Mouse (Mus musculus): ENCODE results near the gene Vmn2r66. TPM values are rescaled to one million over a fixed set of nuclear protein-coding genes. Genes with fewer than 3 reads are reported as not detected.

The Vmn2r66 gene
- total RNA-seq (2014; rRNA removed), result not detected in 2 replicates
- not detected in 2 replicates for polyA plus RNA-seq (2015; fragmentation: Nextera tagmentation; extraction: Ambion mirVana)

DNA sequence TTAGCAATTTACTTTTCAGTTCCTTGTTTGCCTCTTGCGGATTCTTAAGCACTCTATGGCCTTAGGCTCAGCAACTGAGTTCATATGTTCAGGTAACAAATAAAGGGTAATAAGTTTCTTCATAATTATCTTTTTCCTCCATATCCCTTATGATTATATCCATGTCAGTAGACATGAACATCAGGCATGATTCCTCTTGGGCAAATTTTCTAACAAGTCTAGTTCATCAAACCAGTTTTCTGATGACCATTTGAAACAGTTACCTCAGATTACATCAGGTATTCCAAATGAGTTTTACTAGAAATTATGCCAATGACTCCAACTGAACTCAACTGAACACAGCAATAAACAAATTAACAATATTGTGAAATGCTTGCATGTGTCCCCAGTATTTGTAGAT lies at the start of gene Vmn2r66:
TSS of gene Vmn2r66 (minus strand) at position 101 of the 400 bp plus-strand sequence.
- WGBS, result 85% methylated on average over 1 of the region's 1 CpGs
- no peak for TF ChIP-seq CTCF (IDR thresholded peaks at IDR 0.05; ENCODE audit: low read depth)
- no peak within 1 kb of the TSS for H3K27ac ChIP-seq

DNA sequence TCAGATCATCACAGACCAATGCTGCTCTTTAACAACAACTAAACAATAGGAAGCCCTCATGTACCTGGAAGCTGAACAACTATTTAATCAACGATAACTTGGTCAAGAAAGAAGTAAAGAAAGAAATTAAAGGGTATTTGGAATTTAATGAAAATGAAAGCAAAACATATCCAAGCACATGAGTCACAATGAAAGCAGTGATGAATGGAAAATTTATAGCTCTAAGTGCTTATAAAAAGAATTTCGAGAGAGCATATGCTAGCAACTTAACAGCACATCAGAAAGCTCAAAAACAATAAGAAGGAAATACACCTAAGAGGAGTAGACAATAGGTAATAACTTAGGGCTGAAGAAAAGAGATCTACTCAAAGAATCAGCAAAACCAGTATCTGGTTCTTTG lies 15.4 kb downstream of the Vmn2r66 start:
- Histone ChIP-seq H3K27ac (no peak overlapping the region), H3K27me3 (ENCODE audit: insufficient read depth, low read length) (no peaks in the 10 kb centered on the region), H3K4me1 (ENCODE audit: insufficient read depth, low read length) (no peaks in the 10 kb centered on the region), H3K9ac (replicated peaks; ENCODE audit: low read length) (no peak overlapping the region), H3K9me3 (ENCODE audit: low read length) (no peaks in the 10 kb centered on the region), H3K4me3 (ENCODE audit: low read length) (no peak overlapping the region), H3K36me3 (ENCODE audit: insufficient read depth, low read length) (no peaks in the 10 kb centered on the region), H3K4me2 (ENCODE audit: low read depth, low read length) (no peak overlapping the region)
- WGBS, result 66% methylated on average over 2 of the region's 2 CpGs
- DNase-seq (ENCODE audit: low spot score) (no peak), ATAC-seq (no peak)
- no peak for TF ChIP-seq CTCF (IDR thresholded peaks at IDR 0.05; ENCODE audit: low read depth)

More for the DNA sequence above, at the start of gene Vmn2r66:
- ATAC-seq (no peak), DNase-seq (ENCODE audit: low spot score) (no peak)
- Histone ChIP-seq H3K9ac (replicated peaks; ENCODE audit: low read length) (no peak within 1 kb of the TSS), H3K27me3 (ENCODE audit: insufficient read depth, low read length) (no peaks in the 10 kb centered on the region), H3K4me3 (ENCODE audit: low read length) (no peak within 1 kb of the TSS), H3K4me2 (ENCODE audit: low read depth, low read length) (no peak within 1 kb of the TSS), H3K9me3 (ENCODE audit: low read length) (no peaks in the 10 kb centered on the region), H3K36me3 (ENCODE audit: insufficient read depth, low read length) (no peaks in the 10 kb centered on the region), H3K4me1 (ENCODE audit: insufficient read depth, low read length) (no peaks in the 10 kb centered on the region)

DNA sequence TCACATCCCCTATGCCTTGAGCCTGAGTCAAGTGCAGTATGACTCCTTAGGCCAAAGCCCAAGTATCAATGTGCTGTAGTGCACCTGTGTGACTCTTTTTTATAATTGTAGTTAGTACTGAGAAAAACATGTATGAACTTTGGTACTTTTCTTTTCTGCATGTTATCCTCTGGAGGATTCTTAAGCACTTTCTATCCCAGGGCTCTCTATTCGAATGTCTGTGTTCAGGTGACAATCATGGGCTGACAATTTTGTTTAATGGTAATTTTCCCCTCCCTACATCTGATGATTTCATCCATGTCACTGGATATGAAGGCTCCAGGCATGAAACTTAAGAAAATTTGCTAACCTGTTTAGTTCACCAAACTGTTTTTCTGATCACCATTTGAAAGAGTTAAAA lies 48.1 kb downstream of the Vmn2r66 start, which contains the start of gene Vmn2r65:
TSS of gene Vmn2r65 (minus strand) at position 101 of the 400 bp plus-strand sequence.
- TF ChIP-seq CTCF (IDR thresholded peaks at IDR 0.05; ENCODE audit: low read depth), result no peak
- no peak within 1 kb of the TSS for H3K4me3 ChIP-seq (ENCODE audit: low read length)
- no peak within 1 kb of the TSS for H3K9ac ChIP-seq (replicated peaks; ENCODE audit: low read length)
- no peak for DNase-seq (ENCODE audit: low spot score)
- no peak within 1 kb of the TSS for H3K27ac ChIP-seq
- no peaks in the 10 kb centered on the region for H3K9me3 ChIP-seq (ENCODE audit: low read length)
- no peak within 1 kb of the TSS for H3K4me2 ChIP-seq (ENCODE audit: low read depth, low read length)
- no peaks in the 10 kb centered on the region for H3K27me3 ChIP-seq (ENCODE audit: insufficient read depth, low read length)
- ATAC-seq, result no peak
- WGBS, result 44% methylated on average over 1 of the region's 1 CpGs
- H3K4me1 ChIP-seq (ENCODE audit: insufficient read depth, low read length), result no peaks in the 10 kb centered on the region
- H3K36me3 ChIP-seq (ENCODE audit: insufficient read depth, low read length), result no peaks in the 10 kb centered on the region

Other genes starting within 250 kb of the Vmn2r66 start
- 0.04 TPM in 1 of 2 replicates, not detected in the other for gene Olfr291, start 158.7 kb downstream of the Vmn2r66 start, total RNA-seq (2014; rRNA removed)
- gene Olfr291, start 158.7 kb downstream of the Vmn2r66 start, polyA plus RNA-seq (2015; fragmentation: Nextera tagmentation; extraction: Ambion mirVana), result not detected in 2 replicates
- gene Vmn2r65, start 48.2 kb downstream of the Vmn2r66 start, total RNA-seq (2014; rRNA removed), result not detected in 2 replicates
- gene Vmn2r65, start 48.2 kb downstream of the Vmn2r66 start, polyA plus RNA-seq (2015; fragmentation: Nextera tagmentation; extraction: Ambion mirVana), result not detected in 2 replicates
- not detected in 2 replicates for gene Vmn2r67, start 143.7 kb upstream of the Vmn2r66 start, total RNA-seq (2014; rRNA removed)
- gene Vmn2r67, start 143.7 kb upstream of the Vmn2r66 start, polyA plus RNA-seq (2015; fragmentation: Nextera tagmentation; extraction: Ambion mirVana), result not detected in 2 replicates
- not detected in 2 replicates for gene Vmn2r68, start 225.5 kb upstream of the Vmn2r66 start, total RNA-seq (2014; rRNA removed)
- not detected in 2 replicates for gene Vmn2r68, start 225.5 kb upstream of the Vmn2r66 start, polyA plus RNA-seq (2015; fragmentation: Nextera tagmentation; extraction: Ambion mirVana)

Data from hindbrain, postnatal 0 days (tissue).